Mouse (Mus musculus) layer of hippocampus, postnatal 10 days (tissue): ENCODE results near the gene Agt. TPM values are rescaled to one million over a fixed set of nuclear protein-coding genes. Genes with fewer than 3 reads are reported as not detected.
A peak's percentile ranks its signal among the peaks of the same experiment; 100 is the strongest.

Source experiments
- DNase-seq, 2 experiments: peaks; one replicate each; pipeline ENCODE4 v3.0.0; 2021; ENCODE audit warnings: low spot score in 2 of 2
- total RNA-seq, 2 experiments: library from RNA; stranded (reverse); gene quantifications; 2 replicates each; pipeline ENCODE4 v1.2.3; 2021

Gene Agt
- total RNA-seq, 2 experiments from 2014 or later: 31.6 to 42.5 TPM

DNA sequence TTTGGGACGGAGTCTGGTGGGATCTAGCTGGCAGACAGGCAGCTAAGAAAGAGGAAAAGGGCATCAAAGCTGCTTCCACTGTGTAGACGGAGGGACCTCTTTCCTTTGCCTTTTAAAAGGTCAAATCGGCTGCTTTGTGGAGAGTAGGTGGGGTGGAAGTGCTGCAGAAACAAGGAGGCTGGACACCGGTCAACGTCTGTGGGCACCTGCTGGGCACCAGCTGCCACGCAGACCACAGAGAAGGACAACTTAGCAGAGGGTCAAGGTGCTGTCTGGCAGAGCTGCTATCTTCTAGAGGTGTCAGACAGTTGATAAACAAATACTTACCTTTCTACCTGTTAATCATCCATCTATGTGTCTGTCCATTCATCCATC, 61.2 kb downstream of the Agt start:
- no peak for DNase-seq

DNA sequence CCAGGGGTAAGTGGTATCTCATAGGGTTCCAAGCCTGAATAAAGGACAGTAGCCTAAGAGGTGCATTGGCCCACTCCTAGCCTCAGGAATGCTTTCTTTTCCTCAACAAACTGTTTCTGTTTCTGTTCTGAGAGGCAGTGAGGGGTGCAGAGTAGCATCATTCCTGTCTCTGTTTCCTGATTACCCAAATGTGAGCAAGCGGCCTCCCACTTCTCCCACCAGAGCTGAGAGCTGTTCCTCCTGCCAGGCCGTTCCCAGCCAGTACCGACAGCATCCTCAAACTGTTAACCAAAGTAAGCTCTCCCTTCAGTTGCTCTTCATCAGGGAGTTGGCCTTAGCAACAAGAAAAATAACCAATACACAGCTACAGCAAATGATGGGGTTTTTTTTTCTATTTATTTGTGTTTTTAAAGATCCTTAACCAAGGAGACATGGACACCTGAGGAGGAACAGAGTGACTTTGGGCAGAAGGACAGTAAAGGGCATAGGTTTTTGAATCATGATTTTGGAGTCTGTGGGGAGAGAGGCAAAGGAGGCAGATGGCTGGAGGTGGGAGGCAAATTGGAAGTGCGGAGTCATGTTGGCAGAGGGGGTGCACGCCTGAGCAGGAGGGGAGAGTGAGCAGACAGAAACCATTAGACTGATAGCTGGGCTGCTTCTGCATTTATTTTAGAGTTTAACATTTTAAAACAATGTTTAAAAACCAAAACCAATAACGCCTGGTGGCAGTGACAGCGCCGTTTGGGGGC, 61.8 kb downstream of the Agt start:
- peak; percentile 47 to 57 for DNase-seq

Other genes starting within 250 kb of the Agt start
- 100 to 1,000 TPM; 102 to 111 TPM for gene Pgbd5, start 130.0 kb downstream of the Agt start, total RNA-seq
- 10 to 100 TPM; 34.7 to 38.7 TPM for gene Cog2, start 48.9 kb downstream of the Agt start, total RNA-seq
- gene Capn9, start 6.4 kb upstream of the Agt start, total RNA-seq: under 1 TPM in 1 of 2 experiments, not detected in 1; 0.13 TPM
- 100 to 1,000 TPM in 1 of 2 experiments, 10 to 100 TPM in 1; 96.2 to 106 TPM for gene 2310022B05Rik, start 93.7 kb upstream of the Agt start, total RNA-seq
- gene Ttc13, start 152.3 kb upstream of the Agt start, total RNA-seq: 10 to 100 TPM; 59.3 to 61.0 TPM
- gene Arv1, start 152.4 kb upstream of the Agt start, total RNA-seq: 10 to 100 TPM; 15.6 to 20.2 TPM
- under 1 TPM; 0.25 to 0.37 TPM for gene Fam89a, start 182.1 kb upstream of the Agt start, total RNA-seq
- 10 to 100 TPM; 49.8 to 53.1 TPM for gene Trim67, start 223.4 kb upstream of the Agt start, total RNA-seq